Mouse (Mus musculus): Measurements from ENCODE around the gene Abca8a. TPM values are rescaled to one million over a fixed set of nuclear protein-coding genes. Genes with fewer than 3 reads are reported as not detected.

Abca8a gene
- polyA plus RNA-seq, 1 experiment from 2014 or later = 4.2 TPM

GRCm38 (mm10) chr11:110060127-110060526 is 35.7 kb downstream of the Abca8a start:
- no peak for TF ChIP-seq EP300 (optimal IDR thresholded peaks at IDR 0.05)
- TF ChIP-seq CTCF (IDR thresholded peaks at IDR 0.05; ENCODE audit: low read depth) = no peak
- Histone ChIP-seq H3K9ac (ENCODE audit: low read length) (no peak overlapping the region), H3K4me1 (replicated peaks; ENCODE audit: control insufficient read depth, insufficient read depth) (no peaks in the 10 kb centered on the region), H3K9me3 (ENCODE audit: control insufficient read depth, low read length) (no peaks in the 10 kb centered on the region), H3K27me3 (ENCODE audit: control insufficient read depth, insufficient read depth, low read length) (no peaks in the 10 kb centered on the region), H3K4me2 (replicated peaks; ENCODE audit: low read depth) (no peak overlapping the region), H3K27ac (replicated peaks) (no peak overlapping the region), H3K36me3 (ENCODE audit: control insufficient read depth, insufficient read depth, low read length) (no peaks in the 10 kb centered on the region), H3K4me3 (ENCODE audit: low read depth, low read length) (no peak overlapping the region)
- WGBS = 66% methylated on average over 2 of the region's 2 CpGs
- DNase-seq (ENCODE audit: low spot score) = no peak
- ATAC-seq (ENCODE audit: low FRiP score, low TSS enrichment) = no peak

GRCm38 (mm10) chr11:110053681-110054080 is 42.1 kb downstream of the Abca8a start:
- Histone ChIP-seq H3K36me3 (ENCODE audit: control insufficient read depth, insufficient read depth, low read length) (no peaks in the 10 kb centered on the region), H3K9ac (ENCODE audit: low read length) (no peak overlapping the region), H3K27me3 (ENCODE audit: control insufficient read depth, insufficient read depth, low read length) (no peaks in the 10 kb centered on the region), H3K4me3 (ENCODE audit: low read depth, low read length) (no peak overlapping the region), H3K4me2 (replicated peaks; ENCODE audit: low read depth) (no peak overlapping the region), H3K9me3 (ENCODE audit: control insufficient read depth, low read length) (no peaks in the 10 kb centered on the region), H3K27ac (replicated peaks) (no peak overlapping the region), H3K4me1 (replicated peaks; ENCODE audit: control insufficient read depth, insufficient read depth) (no peaks in the 10 kb centered on the region)
- DNase-seq (ENCODE audit: low spot score) (no peak), ATAC-seq (ENCODE audit: low FRiP score, low TSS enrichment) (no peak)
- WGBS = 71% methylated on average over 3 of the region's 3 CpGs
- TF ChIP-seq EP300 (optimal IDR thresholded peaks at IDR 0.05) (no peak), CTCF (IDR thresholded peaks at IDR 0.05; ENCODE audit: low read depth) (no peak)

- DNase-seq (ENCODE audit: low spot score) (no peak), ATAC-seq (ENCODE audit: low FRiP score, low TSS enrichment) (no peak)
- no peaks in the 10 kb centered on the region for H3K27me3 ChIP-seq (ENCODE audit: control insufficient read depth, insufficient read depth, low read length)
- H3K36me3 ChIP-seq (ENCODE audit: control insufficient read depth, insufficient read depth, low read length) = no peaks in the 10 kb centered on the region
- H3K9me3 ChIP-seq (ENCODE audit: control insufficient read depth, low read length) = no peaks in the 10 kb centered on the region
- no peak overlapping the region for H3K27ac ChIP-seq (replicated peaks)
- no peak for TF ChIP-seq EP300 (optimal IDR thresholded peaks at IDR 0.05)
- TF ChIP-seq CTCF (IDR thresholded peaks at IDR 0.05; ENCODE audit: low read depth) = no peak
- no peak overlapping the region for H3K4me2 ChIP-seq (replicated peaks; ENCODE audit: low read depth)
- H3K4me3 ChIP-seq (ENCODE audit: low read depth, low read length) = no peak overlapping the region
- no peak overlapping the region for H3K9ac ChIP-seq (ENCODE audit: low read length)
- WGBS = 94% methylated on average over 2 of the region's 2 CpGs
- H3K4me1 ChIP-seq (replicated peaks; ENCODE audit: control insufficient read depth, insufficient read depth) = no peaks in the 10 kb centered on the region
Measured at GRCm38 (mm10) chr11:110037795-110038194, 58.0 kb downstream of the Abca8a start.

- Histone ChIP-seq H3K4me3 (ENCODE audit: low read depth, low read length) (no peak overlapping the region), H3K27me3 (ENCODE audit: control insufficient read depth, insufficient read depth, low read length) (no peaks in the 10 kb centered on the region), H3K36me3 (ENCODE audit: control insufficient read depth, insufficient read depth, low read length) (no peaks in the 10 kb centered on the region), H3K9ac (ENCODE audit: low read length) (no peak overlapping the region), H3K4me1 (replicated peaks; ENCODE audit: control insufficient read depth, insufficient read depth) (no peaks in the 10 kb centered on the region), H3K27ac (replicated peaks) (no peak overlapping the region), H3K4me2 (replicated peaks; ENCODE audit: low read depth) (no peak overlapping the region), H3K9me3 (ENCODE audit: control insufficient read depth, low read length) (no peaks in the 10 kb centered on the region)
- peak; percentile 50 for DNase-seq (ENCODE audit: low spot score)
- 20% methylated on average over 7 of the region's 7 CpGs for WGBS
- TF ChIP-seq CTCF (IDR thresholded peaks at IDR 0.05; ENCODE audit: low read depth) (no peak), EP300 (optimal IDR thresholded peaks at IDR 0.05) (no peak)
- peak; percentile 85 for ATAC-seq (ENCODE audit: low FRiP score, low TSS enrichment)
Measured at GRCm38 (mm10) chr11:110028913-110029695, 66.7 kb downstream of the Abca8a start.

GRCm38 (mm10) chr11:110010836-110011546 is 84.8 kb downstream of the Abca8a start:
- H3K9ac ChIP-seq (ENCODE audit: low read length) = no peak overlapping the region
- no peaks in the 10 kb centered on the region for H3K4me1 ChIP-seq (replicated peaks; ENCODE audit: control insufficient read depth, insufficient read depth)
- no peak for TF ChIP-seq EP300 (optimal IDR thresholded peaks at IDR 0.05)
- TF ChIP-seq CTCF (IDR thresholded peaks at IDR 0.05; ENCODE audit: low read depth) = no peak
- H3K4me3 ChIP-seq (ENCODE audit: low read depth, low read length) = no peak overlapping the region
- no peak overlapping the region for H3K4me2 ChIP-seq (replicated peaks; ENCODE audit: low read depth)
- H3K27ac ChIP-seq (replicated peaks) = no peak overlapping the region
- no peak for DNase-seq (ENCODE audit: low spot score)
- H3K27me3 ChIP-seq (ENCODE audit: control insufficient read depth, insufficient read depth, low read length) = no peaks in the 10 kb centered on the region
- WGBS = 49% methylated on average over 2 of the region's 2 CpGs
- no peaks in the 10 kb centered on the region for H3K36me3 ChIP-seq (ENCODE audit: control insufficient read depth, insufficient read depth, low read length)
- peak; percentile 71; the same call in 1 of the 2 replicates for ATAC-seq (ENCODE audit: low FRiP score, low TSS enrichment)
- no peaks in the 10 kb centered on the region for H3K9me3 ChIP-seq (ENCODE audit: control insufficient read depth, low read length)

- peak within 1 kb of the TSS; percentile 40 for H3K4me3 ChIP-seq (ENCODE audit: low read depth, low read length)
- H3K4me1 ChIP-seq (replicated peaks; ENCODE audit: control insufficient read depth, insufficient read depth) = no peaks in the 10 kb centered on the region
- peak within 1 kb of the TSS; percentile 58 for H3K4me2 ChIP-seq (replicated peaks; ENCODE audit: low read depth)
- no peak within 1 kb of the TSS for H3K27ac ChIP-seq (replicated peaks)
- no peak within 1 kb of the TSS for H3K9ac ChIP-seq (ENCODE audit: low read length)
- TF ChIP-seq EP300 (optimal IDR thresholded peaks at IDR 0.05) (no peak), CTCF (IDR thresholded peaks at IDR 0.05; ENCODE audit: low read depth) (no peak)
- DNase-seq (ENCODE audit: low spot score) (peak; percentile 87), ATAC-seq (ENCODE audit: low FRiP score, low TSS enrichment) (peak; percentile 95)
- no peaks in the 10 kb centered on the region for H3K36me3 ChIP-seq (ENCODE audit: control insufficient read depth, insufficient read depth, low read length)
- WGBS = under 1% methylated on average over 15 of the region's 15 CpGs
- H3K9me3 ChIP-seq (ENCODE audit: control insufficient read depth, low read length) = no peaks in the 10 kb centered on the region
- no peaks in the 10 kb centered on the region for H3K27me3 ChIP-seq (ENCODE audit: control insufficient read depth, insufficient read depth, low read length)
Measured at GRCm38 (mm10) chr11:109995624-109996023, 100.2 kb downstream of the Abca8a start, which contains the start of gene Abca8b. Abca8b (minus strand) TSS chr11:109995845.

All from stomach, postnatal 0 days (tissue).